Mouse (Mus musculus) fat pad, adult 2 months (tissue): ENCODE measurements around the gene Gm42742.
A peak's percentile ranks its signal among the peaks of the same experiment; 100 is the strongest.

Experiments used
- DNase-seq: peaks from one replicate; pipeline ENCODE4 v3.0.0-alpha.2; 2011; ENCODE audit warnings: low read depth, low spot score; ENCODE audit errors: extremely low read depth

Gene Gm42742

DNA sequence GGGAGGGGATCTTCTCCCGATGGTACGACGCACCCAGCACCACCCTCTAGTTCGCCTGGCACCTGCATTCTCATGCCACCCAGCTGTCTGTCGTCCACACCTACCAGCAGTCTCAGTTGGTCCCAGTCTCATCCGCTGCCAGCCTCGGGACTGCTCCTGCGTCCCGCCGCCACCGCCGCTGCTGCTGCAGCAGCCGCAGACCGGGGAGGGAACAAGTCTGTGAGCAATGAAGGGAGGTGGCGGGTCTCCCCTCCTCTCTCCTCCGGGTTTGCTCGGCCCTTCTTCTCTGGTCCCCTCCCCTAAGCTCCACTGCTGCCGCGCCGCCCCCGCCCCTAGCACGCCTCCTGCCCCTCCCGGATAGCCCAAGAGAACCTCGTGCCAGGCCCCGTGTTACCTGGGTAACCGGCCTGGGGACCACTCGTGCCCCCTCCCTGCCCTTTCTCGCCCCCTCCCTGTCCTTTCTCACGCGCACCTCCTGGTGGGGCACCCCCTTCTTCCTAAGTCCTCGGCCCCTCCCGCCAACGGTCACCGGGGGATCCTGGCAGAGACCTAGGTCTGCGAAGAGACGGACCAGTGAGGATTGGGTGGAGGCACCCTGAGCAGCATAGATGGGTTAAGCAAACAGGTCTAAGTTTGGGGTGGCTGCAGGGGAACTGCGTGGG lies at the start of gene Gm42742, which contains the start of gene Prrt2:
Gene Gm42742, minus strand, starts transcription at position 197 of the 662 bp plus-strand sequence.
Gene Prrt2, minus strand, starts transcription at position 311 of the 662 bp plus-strand sequence.
- no peak for DNase-seq

DNA sequence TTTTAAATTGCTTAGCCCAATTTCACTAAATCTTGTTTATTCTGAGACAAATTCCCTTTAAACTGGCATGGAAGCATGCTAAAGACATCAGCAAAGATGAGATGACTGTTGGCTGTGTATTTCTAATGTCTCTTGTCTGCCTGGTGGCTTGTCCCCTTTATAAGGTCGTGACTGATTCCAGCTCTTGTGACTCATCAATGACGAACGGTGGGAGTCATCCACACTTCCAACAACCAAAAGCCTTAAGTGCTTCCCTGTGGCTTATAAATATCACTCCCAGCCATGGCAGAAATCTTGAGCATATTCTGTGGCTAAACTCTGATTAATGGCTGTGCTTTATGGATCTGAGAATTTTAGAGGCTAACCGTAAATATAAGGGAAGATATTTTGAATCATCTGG lies 45.4 kb upstream of the Gm42742 start:
- no peak for DNase-seq

DNA sequence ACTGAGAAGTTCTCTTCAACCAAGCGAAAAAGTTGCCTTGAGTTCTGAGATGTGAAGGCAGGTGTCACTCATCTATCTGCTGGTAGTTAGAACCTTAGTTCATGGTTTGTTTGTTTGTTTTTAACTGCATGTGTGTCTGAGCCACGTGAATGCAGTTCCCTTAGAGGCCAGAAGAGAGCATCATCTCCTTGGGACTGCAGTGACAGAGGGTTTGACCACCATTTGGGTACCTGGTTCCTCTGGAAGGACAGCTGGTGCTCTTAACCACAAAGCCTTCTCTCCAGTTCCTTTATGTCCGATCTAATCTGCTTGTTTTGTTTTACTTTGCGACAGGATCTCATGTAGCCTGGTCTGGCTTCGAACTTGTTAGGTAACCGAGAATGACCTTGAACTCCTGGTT lies 44.6 kb upstream of the Gm42742 start:
- DNase-seq: no peak

DNA sequence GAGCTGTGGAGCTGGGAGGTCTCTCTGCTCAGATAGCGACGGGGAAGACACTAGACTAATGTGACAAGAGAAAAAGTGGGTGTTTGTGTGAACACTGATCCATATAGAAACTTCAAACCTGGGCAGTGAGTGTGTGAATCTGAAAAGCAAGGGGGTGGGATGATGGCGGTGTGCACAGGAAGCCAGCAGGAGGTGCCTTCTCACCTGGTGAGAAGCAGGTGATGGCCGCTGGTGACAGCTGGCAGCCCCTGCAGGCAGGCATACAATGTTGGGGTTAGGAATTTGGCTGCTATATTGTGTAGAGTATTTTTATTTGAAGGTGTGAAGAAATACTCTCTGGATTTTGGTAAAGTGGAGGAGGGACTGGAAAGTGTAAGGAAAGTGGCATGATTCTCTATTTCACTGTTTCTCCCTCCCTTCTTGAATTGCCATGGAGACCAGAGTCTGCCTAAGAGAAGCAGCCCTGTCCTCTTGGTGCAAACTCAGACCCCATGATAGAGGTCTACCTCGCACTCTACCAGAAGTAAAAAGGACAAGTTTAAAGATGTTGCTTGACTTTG lies 34.2 kb upstream of the Gm42742 start:
- no peak for DNase-seq

DNA sequence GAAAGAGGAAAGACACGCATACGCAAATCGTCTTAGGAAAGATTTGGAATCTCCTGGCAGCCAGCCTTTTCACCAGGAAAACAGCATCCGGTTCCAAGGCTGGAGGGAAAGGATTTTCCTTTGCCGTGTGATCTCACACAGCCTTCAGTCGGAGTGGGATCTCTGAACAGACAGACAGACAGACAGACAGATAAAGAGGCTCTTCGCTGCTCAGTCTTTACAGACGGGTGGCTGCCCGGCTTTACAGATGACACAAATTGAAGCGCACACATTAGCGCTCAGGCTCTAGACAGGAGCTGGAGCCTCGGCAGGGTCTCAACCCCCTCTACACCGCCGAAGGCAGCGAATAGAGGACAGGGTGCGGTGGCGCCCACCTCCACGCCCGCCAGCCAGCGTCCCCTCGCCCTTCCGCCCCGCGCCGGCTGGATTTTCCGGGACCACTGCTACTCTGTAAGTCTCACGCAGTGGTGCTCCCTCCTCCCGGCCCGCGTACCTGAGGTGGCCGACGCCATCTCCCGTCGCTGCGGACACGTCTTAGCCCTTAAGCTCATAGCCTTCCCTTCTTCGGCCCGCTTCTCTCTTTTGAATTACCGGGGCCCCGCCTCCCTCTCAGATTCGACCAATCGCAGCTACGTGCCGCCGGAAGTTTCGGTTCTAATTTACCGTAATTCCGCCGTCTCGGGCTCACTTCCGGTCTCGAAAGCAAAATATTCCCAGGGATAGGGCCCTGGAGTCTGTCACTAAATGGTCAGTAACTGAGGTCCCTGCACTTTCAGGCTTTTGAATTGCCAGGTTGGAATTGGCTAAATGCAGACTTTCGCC lies 21.2 kb upstream of the Gm42742 start, which contains the start of gene Kif22:
Gene Kif22, minus strand, starts transcription at position 621 of the 822 bp plus-strand sequence.
- DNase-seq: no peak

DNA sequence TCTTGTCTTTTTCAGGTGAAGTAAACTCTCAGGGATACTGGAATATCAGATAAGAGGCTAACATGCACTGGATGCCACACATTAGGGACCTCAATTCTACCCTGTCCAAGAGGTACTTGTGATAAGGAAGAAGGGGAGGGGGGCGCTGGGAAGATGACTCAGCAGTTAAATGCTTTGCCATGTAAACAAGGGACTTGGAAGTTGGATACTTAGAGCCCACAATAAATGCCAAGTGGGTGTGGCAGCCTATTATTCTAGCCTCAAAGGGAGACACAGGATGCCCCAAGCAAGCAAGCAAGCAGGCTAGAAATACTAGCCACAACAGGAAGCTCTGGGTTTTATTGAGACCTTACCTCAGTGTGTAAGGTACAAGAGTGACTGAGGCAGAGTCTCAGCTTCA lies 10.3 kb upstream of the Gm42742 start:
- DNase-seq: no peak

DNA sequence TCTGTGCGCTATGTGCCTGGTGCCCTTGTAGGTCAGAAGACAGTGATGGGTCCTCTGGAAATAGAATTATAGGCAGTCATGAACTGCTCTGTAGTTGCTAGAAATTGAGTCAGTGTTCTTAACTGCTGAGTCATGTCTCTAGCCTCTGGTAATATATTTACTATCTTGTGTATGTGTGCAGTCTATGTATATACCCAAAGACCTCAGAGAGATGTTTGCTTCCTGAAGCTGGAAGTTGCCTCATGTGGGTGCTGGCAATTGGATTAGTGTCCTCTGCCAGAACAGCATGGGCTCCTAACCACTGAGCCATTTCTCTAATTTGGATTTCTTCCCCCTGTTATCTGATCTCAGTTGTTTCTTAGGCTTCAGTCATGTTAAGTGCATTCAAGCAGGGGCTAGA lies 9.3 kb upstream of the Gm42742 start:
- no peak for DNase-seq

DNA sequence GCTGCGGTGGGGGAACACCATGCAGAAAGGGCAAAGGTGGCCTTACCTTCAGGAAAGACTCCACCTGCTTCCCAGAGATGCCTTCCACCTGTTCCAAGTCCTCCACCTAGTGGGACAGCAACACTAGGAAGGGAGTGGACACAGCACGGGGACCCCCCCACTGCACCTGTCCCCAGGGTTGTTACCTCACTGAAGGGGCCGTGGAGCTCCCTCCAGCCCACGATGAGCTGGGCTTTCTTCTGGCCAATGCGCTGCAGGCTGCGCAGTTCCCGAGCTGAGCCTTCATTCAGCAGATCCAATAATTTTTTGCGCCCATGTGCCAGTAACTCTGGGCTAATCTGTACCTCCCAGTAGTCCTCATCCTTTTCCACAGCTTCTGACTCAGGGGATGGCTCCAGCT lies 7.0 kb upstream of the Gm42742 start:
- no peak for DNase-seq

DNA sequence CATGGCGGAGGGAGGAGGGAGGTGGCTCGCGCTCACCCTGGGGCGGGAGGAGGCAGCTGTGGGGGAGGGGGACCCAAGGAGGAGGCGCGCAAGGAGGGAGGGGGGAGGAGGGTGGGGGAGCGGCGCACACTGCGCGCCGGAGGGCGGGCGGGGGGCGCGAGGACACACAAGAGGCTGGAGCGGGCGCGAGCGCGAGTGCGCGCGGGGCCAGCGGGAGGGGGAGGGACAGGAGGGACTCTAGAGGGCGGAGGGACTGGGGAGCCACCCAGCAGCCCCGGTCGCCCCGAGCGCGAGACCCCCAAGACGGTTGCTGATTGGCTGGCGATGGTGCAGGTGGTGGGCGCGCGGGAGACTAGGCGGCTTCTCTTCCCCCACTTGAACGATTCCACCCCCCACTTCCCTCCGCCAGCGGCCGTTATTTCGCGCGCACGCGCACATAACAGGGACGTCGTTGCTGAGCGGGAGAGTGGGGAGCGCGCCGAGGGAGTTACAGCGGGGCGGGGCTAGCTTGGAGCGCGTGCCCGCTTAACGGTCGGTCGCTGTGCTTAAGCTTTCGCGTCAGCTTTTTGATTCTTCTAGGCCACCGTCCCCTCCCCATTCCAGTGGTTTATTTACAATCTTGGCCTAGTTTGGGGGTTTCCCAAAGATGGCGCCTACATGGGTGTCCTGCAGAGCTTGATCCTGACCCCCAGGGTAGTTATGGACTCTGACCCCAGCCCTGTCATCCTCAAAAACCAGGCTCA lies 6.3 kb upstream of the Gm42742 start, which contains the start of gene Maz:
Gene Maz, minus strand, starts transcription at position 54 of the 743 bp plus-strand sequence.
- peak; percentile 87 for DNase-seq

DNA sequence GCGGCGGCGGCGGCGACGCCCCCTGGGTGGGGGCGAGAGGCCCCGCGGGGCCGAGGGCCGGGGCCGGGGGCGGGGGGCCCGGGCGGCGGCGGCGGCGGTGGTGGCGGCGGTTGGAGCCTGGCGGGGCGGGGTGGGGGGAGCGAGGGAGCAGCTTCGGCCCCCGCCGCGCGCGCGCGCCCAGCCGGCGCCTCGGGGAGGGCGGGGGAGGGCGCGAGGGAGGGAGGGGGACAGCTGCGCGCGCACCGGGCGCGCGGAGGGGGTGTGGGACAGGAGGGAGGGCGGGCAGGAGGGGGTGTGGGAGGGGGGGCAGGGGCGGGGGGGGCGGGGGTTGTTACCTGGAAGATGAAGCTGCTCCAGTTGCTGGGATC lies 5.7 kb upstream of the Gm42742 start:
- no peak for DNase-seq

DNA sequence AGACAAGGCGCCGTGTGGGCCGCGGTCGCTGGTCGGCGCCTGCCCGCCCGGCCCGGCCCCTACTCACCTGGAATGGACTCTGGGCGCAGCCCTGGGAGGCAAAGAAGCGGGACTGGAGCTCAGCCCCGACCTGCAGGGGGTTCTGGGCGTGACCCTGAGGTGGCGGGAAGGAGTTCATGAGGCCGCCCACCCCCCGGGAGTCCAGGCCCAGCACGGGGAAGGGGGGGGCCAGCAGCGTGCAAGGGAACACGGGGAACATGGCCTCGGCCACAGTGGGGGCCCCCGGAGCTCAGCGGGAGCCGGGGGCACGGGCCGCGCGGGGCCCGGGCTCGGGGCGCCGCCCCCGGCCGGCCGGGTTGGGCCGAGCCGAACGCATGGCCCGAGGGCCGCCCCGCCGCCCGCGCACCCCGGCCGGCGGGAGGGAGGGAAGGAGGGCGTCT lies 5.3 kb upstream of the Gm42742 start:
- no peak for DNase-seq

DNA sequence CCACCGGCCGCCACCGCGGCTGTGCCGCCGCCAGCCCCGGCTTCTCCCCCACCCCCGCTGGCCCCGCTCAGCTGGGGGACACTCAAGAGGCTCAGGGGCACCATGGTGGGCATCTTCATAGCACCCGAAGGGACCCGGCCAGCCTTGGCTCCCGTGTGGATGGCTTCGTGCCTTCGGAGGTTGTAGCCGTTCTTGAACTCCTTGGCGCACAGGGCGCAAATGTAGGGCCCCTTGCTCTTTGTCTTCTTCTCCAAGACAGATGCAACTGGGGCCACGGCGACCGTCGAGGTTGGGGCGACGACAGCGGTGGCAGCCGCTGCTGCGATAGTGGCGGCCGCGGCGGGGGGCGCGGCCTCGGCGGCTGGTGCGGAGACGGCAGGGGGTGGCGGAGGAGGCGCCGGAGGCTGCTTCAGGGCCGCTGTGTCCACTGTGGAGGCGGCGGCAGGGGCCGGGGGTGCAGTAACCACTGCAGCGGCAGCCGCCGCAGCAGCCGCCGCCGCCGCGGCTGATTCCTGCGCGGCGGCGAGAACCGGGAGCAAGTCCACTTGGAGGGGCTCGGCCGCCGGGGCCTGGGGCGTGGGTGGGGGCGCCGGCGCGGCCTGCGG lies 4.8 kb upstream of the Gm42742 start:
- no peak for DNase-seq

DNA sequence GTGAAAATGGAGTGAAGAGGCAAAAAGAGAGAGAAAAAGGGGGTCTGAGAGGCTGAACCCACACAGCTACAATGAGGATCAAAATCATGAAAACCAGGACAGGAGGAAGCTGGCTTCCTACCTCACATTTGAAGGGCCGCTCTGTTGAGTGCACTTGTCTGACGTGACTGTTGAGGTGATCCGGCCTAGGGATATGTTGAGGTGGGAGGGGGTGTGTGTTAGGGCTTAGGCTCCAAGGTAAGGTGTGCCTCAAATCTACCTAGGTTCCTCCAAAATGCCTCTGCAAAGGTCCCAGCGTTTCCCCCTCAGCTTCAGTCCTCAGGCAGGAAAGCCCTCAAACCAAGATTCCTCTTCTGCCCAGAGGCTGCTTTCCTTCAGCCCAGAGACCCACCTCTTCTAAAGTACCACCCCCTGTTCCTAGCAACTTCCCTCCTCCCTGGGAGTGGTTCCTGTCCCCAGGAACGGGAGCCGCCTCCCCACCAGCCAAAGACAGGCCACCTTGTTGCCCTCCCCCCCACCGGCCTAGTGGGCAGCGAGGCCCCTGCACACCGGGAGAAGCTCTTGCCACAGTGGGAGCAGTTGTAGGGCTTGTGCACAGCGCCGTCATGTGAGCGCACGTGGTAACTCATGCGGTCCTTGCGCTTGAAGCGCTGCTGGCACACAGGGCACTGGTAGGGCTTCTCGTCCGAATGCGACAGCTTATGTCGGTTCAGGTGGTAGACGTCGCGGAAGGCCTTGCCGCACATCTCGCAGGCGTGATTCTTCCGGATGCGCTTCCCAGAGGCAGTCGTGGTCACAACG lies 4.1 kb upstream of the Gm42742 start:
- DNase-seq: no peak

DNA sequence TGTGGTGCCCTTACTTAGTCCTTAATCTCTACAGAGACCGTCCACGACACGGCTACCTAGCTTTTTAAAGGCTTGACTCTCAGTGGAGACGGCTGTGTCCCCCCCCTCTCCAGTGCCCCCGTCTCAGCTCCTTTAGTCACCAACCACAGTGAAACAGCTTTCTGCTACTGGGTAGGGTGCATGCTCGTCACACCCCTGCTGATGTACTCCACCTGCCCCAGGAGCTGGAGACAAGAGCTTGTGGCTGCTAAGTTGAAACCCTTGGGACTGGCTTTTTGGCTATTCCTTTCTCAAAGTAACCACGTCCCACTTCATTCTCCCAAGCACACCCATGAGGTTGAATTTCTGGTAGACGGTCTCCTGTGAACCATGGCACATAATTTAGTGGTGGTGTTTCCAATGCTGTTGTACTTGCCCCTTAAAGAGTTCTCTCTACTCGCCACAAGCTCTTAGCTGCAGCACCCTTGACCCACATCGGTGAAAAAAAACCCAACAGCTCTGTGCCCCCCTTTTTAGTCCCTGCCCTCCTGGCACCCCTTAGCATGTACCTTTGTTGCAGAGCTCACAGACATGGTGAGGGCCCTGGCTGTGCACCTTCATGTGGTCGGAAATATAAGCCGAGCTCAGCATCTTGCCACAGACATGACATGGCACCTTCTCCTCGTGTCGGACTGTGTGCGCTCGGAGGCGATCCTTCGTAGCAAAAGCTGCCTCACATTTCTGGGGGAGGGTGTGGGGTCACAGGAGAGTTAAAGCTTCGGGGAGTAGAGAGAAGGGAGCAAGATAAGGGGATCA lies 3.2 kb upstream of the Gm42742 start:
- no peak for DNase-seq

DNA sequence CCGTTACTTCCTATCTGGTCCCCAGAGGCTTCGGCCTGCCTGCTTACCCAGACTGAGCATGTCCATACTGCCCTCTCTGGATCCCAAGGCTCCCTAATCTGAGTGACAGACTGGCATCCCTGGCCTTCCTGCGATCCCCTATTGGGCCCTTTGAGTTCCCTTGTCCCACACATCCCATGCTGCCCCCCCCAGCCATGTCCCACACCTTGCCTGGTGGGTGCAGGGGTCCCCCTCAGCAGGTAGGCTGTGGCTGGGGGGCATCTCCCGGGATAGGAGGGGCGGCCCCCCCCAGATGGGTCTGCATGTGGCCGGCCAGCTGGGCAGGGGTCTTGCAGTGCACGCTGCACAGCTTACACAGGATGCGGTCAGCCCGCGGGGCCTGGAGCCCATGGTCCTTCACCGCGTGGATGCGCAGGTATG lies 2.4 kb upstream of the Gm42742 start:
- no peak for DNase-seq

DNA sequence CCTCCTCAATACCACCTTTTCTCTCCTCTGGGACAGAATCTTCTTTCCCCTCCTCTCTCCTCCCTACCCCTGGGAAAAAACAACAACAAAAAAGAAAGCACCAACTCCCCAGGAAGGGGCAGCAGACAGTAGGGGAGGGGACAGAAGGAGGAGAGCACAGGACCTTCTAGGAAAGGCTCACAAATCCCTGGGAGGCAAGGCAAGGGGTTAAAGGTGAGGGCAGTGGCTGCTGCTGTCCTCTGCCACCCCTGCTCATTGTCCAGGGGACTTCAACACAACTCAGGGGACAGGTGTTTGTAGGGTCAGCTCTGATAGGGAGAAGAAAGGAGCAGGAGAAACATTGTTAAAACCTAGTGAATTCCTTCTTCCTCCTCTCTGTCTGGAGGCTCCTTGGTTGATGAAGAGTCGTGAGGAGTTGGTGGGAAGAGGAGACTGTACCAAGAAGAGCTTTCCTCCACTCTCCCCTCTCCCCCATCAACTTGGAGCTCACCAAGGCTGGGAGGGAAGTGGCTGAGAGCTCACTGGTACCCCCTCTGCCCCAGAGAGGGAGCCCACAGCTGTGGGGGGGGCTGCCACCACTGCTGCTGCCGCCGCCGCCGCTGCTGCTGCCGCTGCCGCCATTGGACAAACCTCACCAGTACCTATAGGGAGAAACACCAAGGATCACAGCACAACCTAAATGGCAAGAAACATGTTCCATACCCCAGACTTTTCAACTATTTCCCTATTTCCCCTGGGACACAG lies 1.8 kb upstream of the Gm42742 start:
- DNase-seq: no peak

DNA sequence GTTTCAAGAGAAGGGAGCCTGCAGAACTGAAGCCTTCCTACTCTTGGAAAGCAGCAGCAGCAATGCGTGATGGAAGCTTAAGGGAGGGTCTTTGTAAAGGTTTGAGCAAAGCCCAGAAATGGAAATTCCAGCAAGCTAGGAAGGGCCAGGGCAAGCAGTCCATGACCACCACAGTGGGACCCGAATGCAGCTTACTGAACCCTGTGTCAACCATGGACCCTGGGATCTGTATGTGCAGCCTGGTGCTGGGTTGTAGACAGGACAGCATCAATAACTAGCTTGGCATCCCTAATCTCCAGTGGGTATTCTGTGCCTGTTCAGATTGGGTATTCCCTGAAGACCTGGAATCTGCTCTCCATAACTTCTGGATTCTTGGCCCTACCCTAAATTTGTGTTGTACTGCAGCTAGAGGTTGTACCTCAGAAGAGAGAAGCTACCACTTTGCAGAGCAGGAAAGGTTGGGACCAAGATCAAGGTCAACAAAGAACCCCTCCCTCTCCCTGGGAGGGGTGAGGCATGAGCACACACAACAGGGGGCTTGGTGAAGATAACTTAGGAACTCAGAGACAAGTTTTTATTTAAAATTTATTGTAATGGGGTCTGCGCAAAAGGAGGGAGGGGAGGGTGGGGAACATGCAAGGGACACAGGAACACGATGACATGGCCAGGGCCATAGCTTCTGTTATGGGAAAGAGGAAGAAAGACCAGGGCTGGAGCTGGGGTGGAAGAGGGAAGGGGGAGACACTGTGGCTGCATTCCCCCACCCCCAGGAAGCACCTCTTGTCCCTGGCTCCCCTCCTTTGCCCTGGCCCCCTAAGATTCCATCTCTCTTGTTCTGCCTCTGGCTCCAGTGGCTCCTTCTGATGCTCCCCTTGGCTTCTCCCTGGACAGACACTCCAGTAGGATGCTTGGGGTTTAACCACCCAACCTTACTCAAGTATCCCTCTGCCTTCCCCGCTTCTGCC lies 948 bp upstream of the Gm42742 start:
- DNase-seq: no peak
